Mouse (Mus musculus) adrenal gland, postnatal 36 days (tissue): ENCODE data around the gene Fbxl15. TPM values are rescaled to one million over a fixed set of nuclear protein-coding genes. Genes with fewer than 3 reads are reported as not detected.

Experiments
- DNase-seq, 2 experiments: peaks; one replicate each; pipeline ENCODE4 v3.0.0; 2021; ENCODE audit warnings: mixed read lengths in 1 of 2
- total RNA-seq, 2 experiments: library from RNA; stranded (reverse); gene quantifications; 2 replicates each; pipeline ENCODE4 v1.2.3; 2021

Fbxl15 gene
- total RNA-seq, 2 experiments from 2014 or later: 9.2 to 10.0 TPM

GRCm38 (mm10) chr19:46322996-46323572 is 4.9 kb upstream of the Fbxl15 start:
- DNase-seq: no peak

GRCm38 (mm10) chr19:46323716-46324115 is 4.3 kb upstream of the Fbxl15 start:
- DNase-seq: no peak

- no peak for DNase-seq
These were observed 3.6 kb upstream of the Fbxl15 start for GRCm38 (mm10) chr19:46324366-46324765.

- no peak for DNase-seq
These were observed 3.1 kb upstream of the Fbxl15 start for GRCm38 (mm10) chr19:46324918-46325317.

- DNase-seq: no peak
These were observed 1.8 kb upstream of the Fbxl15 start for GRCm38 (mm10) chr19:46326019-46326755.

GRCm38 (mm10) chr19:46326756-46327305 is 1.2 kb upstream of the Fbxl15 start, which contains the start of gene Psd:
TSS of gene Psd (minus strand) at chr19:46327156.
- peak; percentile 77 for DNase-seq

GRCm38 (mm10) chr19:46327531-46328064 is 386 bp upstream of the Fbxl15 start:
- DNase-seq: no peak

GRCm38 (mm10) chr19:46329031-46329641 is 1.2 kb downstream of the Fbxl15 start:
- DNase-seq: peak; percentile 31 to 54

- peak; percentile 91 to 93 for DNase-seq
These were observed 2.0 kb downstream of the Fbxl15 start for GRCm38 (mm10) chr19:46329951-46330350.

- no peak for DNase-seq
These were observed 2.7 kb downstream of the Fbxl15 start for GRCm38 (mm10) chr19:46330696-46331095.

GRCm38 (mm10) chr19:46331326-46331725 is 3.3 kb downstream of the Fbxl15 start:
- no peak for DNase-seq

- DNase-seq: no peak
These were observed 4.0 kb downstream of the Fbxl15 start for GRCm38 (mm10) chr19:46331936-46332335.

GRCm38 (mm10) chr19:46332721-46333339 is 4.8 kb downstream of the Fbxl15 start:
- no peak for DNase-seq

GRCm38 (mm10) chr19:46333906-46334305 is 5.9 kb downstream of the Fbxl15 start:
- no peak for DNase-seq

GRCm38 (mm10) chr19:46337719-46338330 is 9.8 kb downstream of the Fbxl15 start:
- no peak for DNase-seq

GRCm38 (mm10) chr19:46338331-46338936 is 10.4 kb downstream of the Fbxl15 start, which contains the start of gene Cuedc2:
TSS of gene Cuedc2 (minus strand) at chr19:46338702.
- DNase-seq: peak; percentile 94 to 95

GRCm38 (mm10) chr19:46338942-46339286 is 10.9 kb downstream of the Fbxl15 start:
- no peak for DNase-seq

GRCm38 (mm10) chr19:46339287-46339971 is 11.4 kb downstream of the Fbxl15 start:
- DNase-seq: peak; percentile 32 to 46

- DNase-seq: no peak
These were observed 16.9 kb downstream of the Fbxl15 start for GRCm38 (mm10) chr19:46344710-46345419.

GRCm38 (mm10) chr19:46347146-46347545 is 19.2 kb downstream of the Fbxl15 start:
- no peak for DNase-seq
